Mouse (Mus musculus): Measurements from ENCODE around the gene Zfp354b. TPM values are rescaled to one million over a fixed set of nuclear protein-coding genes. Genes with fewer than 3 reads are reported as not detected.

Gene Zfp354b
- polyA plus RNA-seq, 1 experiment from 2014 or later, result 0.87 TPM

- Histone ChIP-seq H3K36me3 (no peaks in the 10 kb centered on the region), H3K9ac (peak overlapping the region; percentile 76), H3K27me3 (0 out of 2 replicates have a peak, but pooled peaks cover 2% of the 10 kb centered on the region), H3K9me3 (replicated peaks) (no peaks in the 10 kb centered on the region), H3K4me2 (peak overlapping the region; percentile 94), H3K27ac (peak overlapping the region; percentile 57), H3K4me1 (replicated peaks) (peaks cover 9% of the 10 kb centered on the region; the same call in 1 of the 2 replicates), H3K4me3 (peak overlapping the region; percentile 86)
- ATAC-seq (replicated peaks; ENCODE audit: insufficient number of reproducible peaks, insufficient read depth, low FRiP score, low read depth), result peak; percentile 63
- WGBS, result under 1% methylated on average over 16 of the region's 16 CpGs
Observed at GRCm38 (mm10) chr11:50931021-50931420, 412 bp downstream of the Zfp354b start.

GRCm38 (mm10) chr11:50930469-50931014 is 891 bp downstream of the Zfp354b start:
- no peak for ATAC-seq (replicated peaks; ENCODE audit: insufficient number of reproducible peaks, insufficient read depth, low FRiP score, low read depth)
- Histone ChIP-seq H3K4me3 (peak overlapping the region; percentile 86), H3K9me3 (replicated peaks) (no peaks in the 10 kb centered on the region), H3K9ac (peak overlapping the region; percentile 76), H3K27ac (no peak overlapping the region), H3K27me3 (0 out of 2 replicates have a peak, but pooled peaks cover 1% of the 10 kb centered on the region), H3K36me3 (no peaks in the 10 kb centered on the region), H3K4me1 (replicated peaks) (peaks cover 9% of the 10 kb centered on the region; the same call in 1 of the 2 replicates), H3K4me2 (peak overlapping the region; percentile 94)
- whole genome bisulfite sequencing, result 18% methylated on average over 14 of the region's 14 CpGs

DNA sequence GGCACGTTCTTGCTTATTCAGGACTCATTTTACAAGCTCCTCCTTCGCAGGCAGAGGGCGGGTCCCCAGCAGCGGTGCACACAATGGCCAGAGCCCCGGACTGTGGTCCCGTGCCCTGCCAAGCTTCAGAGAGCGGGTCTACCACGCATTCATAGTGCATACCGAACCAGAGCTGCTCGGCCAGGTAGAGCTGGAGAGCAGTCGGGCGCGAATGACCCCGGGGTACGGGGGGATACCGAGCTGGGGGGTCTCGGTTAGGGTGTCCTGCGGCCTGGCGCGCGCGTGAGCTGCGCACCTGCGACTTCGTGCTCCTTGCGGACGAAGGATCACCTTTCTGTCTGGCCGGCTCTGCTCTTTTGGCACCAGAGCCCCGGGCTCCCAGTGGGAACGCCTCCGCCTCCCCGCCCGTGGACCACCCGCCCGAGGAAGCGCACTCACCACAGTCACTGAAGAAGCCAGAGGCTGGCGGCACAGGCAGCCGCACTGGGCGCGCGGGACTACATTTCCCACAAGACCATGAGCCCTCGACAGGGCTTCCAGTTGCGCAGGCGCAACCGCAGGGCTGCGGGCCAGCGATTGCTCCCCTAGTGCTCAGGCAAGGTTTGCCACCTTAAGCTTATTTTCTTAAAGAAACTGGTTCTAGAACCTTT is 15.6 kb downstream of the Zfp354b start, which contains the start of gene Zfp2:
Gene Zfp2 (minus strand): TSS at position 495 of the 650 bp plus-strand sequence.
- Histone ChIP-seq H3K36me3 (peaks cover 14% of the 10 kb centered on the region), H3K4me3 (peak within 1 kb of the TSS; percentile 78), H3K9ac (peak within 1 kb of the TSS; percentile 77), H3K4me1 (replicated peaks) (peaks cover 3% of the 10 kb centered on the region; the same call in 1 of the 2 replicates), H3K27ac (peak within 1 kb of the TSS; percentile 55), H3K27me3 (no peaks in the 10 kb centered on the region), H3K4me2 (peak within 1 kb of the TSS; percentile 67), H3K9me3 (replicated peaks) (no peaks in the 10 kb centered on the region)
- under 1% methylated on average over 47 of the region's 47 CpGs for WGBS
- peak; percentile 97 for ATAC-seq (replicated peaks; ENCODE audit: insufficient number of reproducible peaks, insufficient read depth, low FRiP score, low read depth)

- no peak overlapping the region for H3K4me2 ChIP-seq
- H3K9ac ChIP-seq, result no peak overlapping the region
- no peak for ATAC-seq (replicated peaks; ENCODE audit: insufficient number of reproducible peaks, insufficient read depth, low FRiP score, low read depth)
- H3K4me1 ChIP-seq (replicated peaks), result peaks cover 3% of the 10 kb centered on the region; the same call in 1 of the 2 replicates
- 84% methylated on average over 3 of the region's 3 CpGs for WGBS
- no peaks in the 10 kb centered on the region for H3K27me3 ChIP-seq
- no peaks in the 10 kb centered on the region for H3K9me3 ChIP-seq (replicated peaks)
- peaks cover 27% of the 10 kb centered on the region for H3K36me3 ChIP-seq
- no peak overlapping the region for H3K27ac ChIP-seq
- H3K4me3 ChIP-seq, result no peak overlapping the region
Observed at GRCm38 (mm10) chr11:50914461-50914860, 17.0 kb downstream of the Zfp354b start.

DNA sequence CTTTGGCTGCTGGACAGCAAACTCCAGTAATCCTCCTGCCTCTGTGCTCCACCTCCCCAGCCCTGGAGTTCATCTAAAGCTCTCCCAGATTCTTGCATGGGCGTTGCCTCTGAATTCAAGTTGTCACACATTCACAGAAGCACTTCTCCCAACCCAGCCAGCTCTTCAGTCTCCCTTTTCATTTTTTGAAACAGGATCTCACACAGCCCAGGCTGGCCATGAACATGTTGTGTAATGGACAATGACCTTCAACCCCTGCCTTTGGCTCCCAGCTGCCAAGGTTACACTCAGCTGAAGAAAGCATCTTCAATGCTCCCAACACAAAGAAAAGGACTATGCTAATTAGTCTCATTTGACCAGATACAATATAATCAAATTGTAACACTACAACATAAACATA is 18.1 kb downstream of the Zfp354b start:
- Histone ChIP-seq H3K9ac (no peak overlapping the region), H3K27ac (no peak overlapping the region), H3K4me2 (no peak overlapping the region), H3K4me3 (no peak overlapping the region), H3K36me3 (peaks cover 38% of the 10 kb centered on the region), H3K4me1 (replicated peaks) (peaks cover 3% of the 10 kb centered on the region; the same call in 1 of the 2 replicates), H3K9me3 (replicated peaks) (no peaks in the 10 kb centered on the region), H3K27me3 (no peaks in the 10 kb centered on the region)
- ATAC-seq (replicated peaks; ENCODE audit: insufficient number of reproducible peaks, insufficient read depth, low FRiP score, low read depth), result no peak
- 90% methylated on average over 1 of the region's 1 CpGs for WGBS

DNA sequence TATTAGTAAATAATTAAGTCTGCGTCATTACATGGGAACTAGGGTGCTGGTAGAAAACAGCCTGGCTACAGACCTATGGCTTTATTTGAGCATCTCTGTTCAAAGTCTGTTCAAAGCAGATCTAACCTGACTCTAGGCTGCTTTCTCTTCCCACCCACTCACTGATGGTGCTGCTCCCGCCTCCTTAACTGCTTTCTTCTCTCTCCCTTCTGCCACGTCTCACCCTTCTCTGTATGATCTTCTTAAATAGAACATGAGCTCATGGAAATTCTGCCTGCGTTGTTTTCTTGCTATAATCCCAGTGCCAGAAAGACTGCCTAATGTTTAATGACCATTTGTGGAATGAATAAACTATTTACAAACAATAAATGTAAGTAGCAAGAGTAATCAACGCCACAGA is 23.3 kb downstream of the Zfp354b start:
- no peaks in the 10 kb centered on the region for H3K27me3 ChIP-seq
- no peak overlapping the region for H3K4me2 ChIP-seq
- H3K4me3 ChIP-seq, result no peak overlapping the region
- WGBS, result 83% methylated on average over 5 of the region's 5 CpGs
- H3K9me3 ChIP-seq (replicated peaks), result peaks cover 2% of the 10 kb centered on the region
- no peak overlapping the region for H3K9ac ChIP-seq
- no peaks in the 10 kb centered on the region for H3K4me1 ChIP-seq (replicated peaks)
- no peak for ATAC-seq (replicated peaks; ENCODE audit: insufficient number of reproducible peaks, insufficient read depth, low FRiP score, low read depth)
- no peak overlapping the region for H3K27ac ChIP-seq
- H3K36me3 ChIP-seq, result peaks cover 86% of the 10 kb centered on the region

GRCm38 (mm10) chr11:50897359-50897758 is 34.1 kb downstream of the Zfp354b start:
- H3K4me1 ChIP-seq (replicated peaks), result no peaks in the 10 kb centered on the region
- H3K9ac ChIP-seq, result no peak overlapping the region
- 67% methylated on average over 1 of the region's 1 CpGs for WGBS
- no peak overlapping the region for H3K27ac ChIP-seq
- H3K4me2 ChIP-seq, result no peak overlapping the region
- H3K27me3 ChIP-seq, result no peaks in the 10 kb centered on the region
- H3K36me3 ChIP-seq, result peaks cover 34% of the 10 kb centered on the region
- no peak overlapping the region for H3K4me3 ChIP-seq
- ATAC-seq (replicated peaks; ENCODE audit: insufficient number of reproducible peaks, insufficient read depth, low FRiP score, low read depth), result no peak
- H3K9me3 ChIP-seq (replicated peaks), result peaks cover 38% of the 10 kb centered on the region

- H3K4me1 ChIP-seq (replicated peaks), result peaks cover 3% of the 10 kb centered on the region; the same call in 1 of the 2 replicates
- H3K4me3 ChIP-seq, result no peak overlapping the region
- ATAC-seq (replicated peaks; ENCODE audit: insufficient number of reproducible peaks, insufficient read depth, low FRiP score, low read depth), result no peak
- 46% methylated on average over 2 of the region's 2 CpGs for WGBS
- H3K36me3 ChIP-seq, result no peaks in the 10 kb centered on the region
- H3K27me3 ChIP-seq, result no peaks in the 10 kb centered on the region
- no peak overlapping the region for H3K9ac ChIP-seq
- peaks cover 1% of the 10 kb centered on the region; the same call in 1 of the 2 replicates for H3K9me3 ChIP-seq (replicated peaks)
- no peak overlapping the region for H3K4me2 ChIP-seq
- no peak overlapping the region for H3K27ac ChIP-seq
Observed at GRCm38 (mm10) chr11:50892441-50892840, 39.0 kb downstream of the Zfp354b start.

GRCm38 (mm10) chr11:50887390-50888128 is 43.9 kb downstream of the Zfp354b start, which contains the start of gene Zfp454:
Zfp454 (minus strand) TSS chr11:50887651.
- ATAC-seq (replicated peaks; ENCODE audit: insufficient number of reproducible peaks, insufficient read depth, low FRiP score, low read depth), result peak; percentile 90
- WGBS, result 6% methylated on average over 26 of the region's 26 CpGs
- Histone ChIP-seq H3K36me3 (no peaks in the 10 kb centered on the region), H3K27ac (peak within 1 kb of the TSS; percentile 57), H3K4me2 (peak within 1 kb of the TSS; percentile 77), H3K27me3 (no peaks in the 10 kb centered on the region), H3K4me3 (peak within 1 kb of the TSS; percentile 54), H3K4me1 (replicated peaks) (peaks cover 10% of the 10 kb centered on the region; the same call in 1 of the 2 replicates), H3K9ac (peak within 1 kb of the TSS; percentile 51), H3K9me3 (replicated peaks) (no peaks in the 10 kb centered on the region)

GRCm38 (mm10) chr11:50886933-50887293 is 44.5 kb downstream of the Zfp354b start:
- WGBS, result 22% methylated on average over 10 of the region's 10 CpGs
- H3K4me1 ChIP-seq (replicated peaks), result peaks cover 10% of the 10 kb centered on the region; the same call in 1 of the 2 replicates
- H3K4me3 ChIP-seq, result peak overlapping the region; percentile 54
- H3K9ac ChIP-seq, result peak overlapping the region; percentile 51
- H3K27ac ChIP-seq, result peak overlapping the region; percentile 57
- H3K27me3 ChIP-seq, result no peaks in the 10 kb centered on the region
- no peaks in the 10 kb centered on the region for H3K9me3 ChIP-seq (replicated peaks)
- 0 out of 2 replicates have a peak, but pooled peaks have one; percentile 16 for ATAC-seq (replicated peaks; ENCODE audit: insufficient number of reproducible peaks, insufficient read depth, low FRiP score, low read depth)
- H3K4me2 ChIP-seq, result peak overlapping the region; percentile 77
- no peaks in the 10 kb centered on the region for H3K36me3 ChIP-seq

Measured in heart, embryonic 15.5 days (tissue).